Mouse (Mus musculus): ENCODE measurements around the gene Gm15448.
"Not testable (repeated sequence)": the region's sequence is repeated elsewhere in the genome, so short reads cannot be mapped to it uniquely, and the experiment has no call there.

- TF ChIP-seq E2F4 (IDR thresholded peaks at IDR 0.05; ENCODE audit: borderline replicate concordance, low read depth, low read length); EP300 (IDR thresholded peaks at IDR 0.05; ENCODE audit: low read depth in 1 of 2, low read length in 2 of 2); POLR2A (IDR thresholded peaks at IDR 0.05; ENCODE audit: control insufficient read depth in 1 of 2, insufficient read depth in 1 of 2, low read depth in 1 of 2, low read length in 2 of 2, poor library complexity in 1 of 2); CTCF (IDR thresholded peaks at IDR 0.05 in 2 of 3, conservative IDR thresholded peaks at IDR 0.05 in 1 of 3; ENCODE audit: control insufficient read depth in 1 of 3, insufficient read depth in 1 of 3, low read depth in 2 of 3, low read length in 3 of 3, poor library complexity in 1 of 3, severe bottlenecking in 1 of 3); SMC3 (IDR thresholded peaks at IDR 0.05; ENCODE audit: low read depth, low read length); MAFK (IDR thresholded peaks at IDR 0.05; ENCODE audit: borderline replicate concordance, low read depth, low read length); CHD2 (IDR thresholded peaks at IDR 0.05; ENCODE audit: low read length); USF2 (IDR thresholded peaks at IDR 0.05; ENCODE audit: borderline replicate concordance in 1 of 2, insufficient read depth in 1 of 2, low read depth in 1 of 2, low read length in 2 of 2); MAX (IDR thresholded peaks at IDR 0.05; ENCODE audit: low read length); JUND (IDR thresholded peaks at IDR 0.05; ENCODE audit: low read depth, low read length); ZNF384 (IDR thresholded peaks at IDR 0.05; ENCODE audit: low read depth, low read length); ZKSCAN1 (IDR thresholded peaks at IDR 0.05; ENCODE audit: low read depth, low read length): not testable (repeated sequence)
Observed at GRCm38 (mm10) chr7:3837854-3838253, 12.4 kb upstream of the Gm15448 start.
